Mouse (Mus musculus): Measurements from ENCODE around the gene Apbb1. TPM values are rescaled to one million over a fixed set of nuclear protein-coding genes. Genes with fewer than 3 reads are reported as not detected.

Gene Apbb1
- 54.5 and 60.1 TPM in 2 replicates for polyA plus RNA-seq (2014; fragmentation: Nextera tagmentation; extraction: Ambion mirVana)

- Histone ChIP-seq H3K27ac (replicated peaks; ENCODE audit: low read depth, low read length) (peak within 1 kb of the TSS; percentile 47; the same call in 1 of the 2 replicates), H3K9me3 (ENCODE audit: control insufficient read depth, low read length) (no peaks in the 10 kb centered on the region), H3K4me2 (ENCODE audit: low read depth, severe bottlenecking) (peak within 1 kb of the TSS; percentile 73), H3K27me3 (ENCODE audit: control insufficient read depth, insufficient read depth, low read length) (no peaks in the 10 kb centered on the region), H3K36me3 (ENCODE audit: control insufficient read depth, insufficient read depth, low read length) (no peaks in the 10 kb centered on the region), H3K4me1 (ENCODE audit: control insufficient read depth, insufficient read depth, low read length) (0 out of 2 replicates have a peak, but pooled peaks cover 9% of the 10 kb centered on the region), H3K4me3 (ENCODE audit: low read depth, low read length) (peak within 1 kb of the TSS; percentile 82), H3K9ac (ENCODE audit: low read length) (peak within 1 kb of the TSS; percentile 86)
- peak; percentile 92 for ATAC-seq (ENCODE audit: insufficient number of reproducible peaks, low FRiP score, low TSS enrichment, low read depth)
- 0% methylated on average over 44 of the region's 54 CpGs for WGBS
- peak; percentile 89 for DNase-seq (ENCODE audit: low spot score)
These were observed at the start of gene Apbb1 for GRCm38 (mm10) chr7:105581094-105581703. Gene Apbb1, minus strand, starts transcription at chr7:105581653.

DNA sequence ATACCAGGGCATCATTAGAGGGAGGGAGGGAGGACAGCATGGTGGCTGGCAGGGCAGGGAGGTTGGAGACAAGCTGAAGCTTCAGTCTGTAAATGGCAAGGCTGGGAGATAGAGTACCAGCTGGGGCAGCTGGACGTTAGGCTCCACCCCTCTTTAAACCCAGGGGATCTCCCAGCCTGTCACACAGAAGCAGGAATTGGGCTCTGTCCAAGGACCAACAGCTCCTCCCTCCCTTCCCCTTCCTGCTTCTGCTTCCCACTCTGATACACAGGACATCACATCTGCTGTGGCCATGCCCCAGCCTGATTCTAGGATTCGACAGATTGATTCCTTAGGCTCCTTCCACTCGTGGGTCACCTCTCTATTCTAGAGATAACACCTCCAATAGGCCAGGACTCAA, 47.2 kb upstream of the Apbb1 start:
- no peak overlapping the region for H3K4me2 ChIP-seq (ENCODE audit: low read depth, severe bottlenecking)
- no peak for DNase-seq (ENCODE audit: low spot score)
- no peak for ATAC-seq (ENCODE audit: insufficient number of reproducible peaks, low FRiP score, low TSS enrichment, low read depth)
- H3K9me3 ChIP-seq (ENCODE audit: control insufficient read depth, low read length) = no peaks in the 10 kb centered on the region
- no peak overlapping the region for H3K9ac ChIP-seq (ENCODE audit: low read length)
- H3K4me3 ChIP-seq (ENCODE audit: low read depth, low read length) = no peak overlapping the region
- no peaks in the 10 kb centered on the region for H3K27me3 ChIP-seq (ENCODE audit: control insufficient read depth, insufficient read depth, low read length)
- no peak overlapping the region for H3K27ac ChIP-seq (replicated peaks; ENCODE audit: low read depth, low read length)
- 38% methylated on average over 3 of the region's 3 CpGs for WGBS
- H3K4me1 ChIP-seq (ENCODE audit: control insufficient read depth, insufficient read depth, low read length) = no peaks in the 10 kb centered on the region
- no peaks in the 10 kb centered on the region; the same call in 1 of the 2 replicates for H3K36me3 ChIP-seq (ENCODE audit: control insufficient read depth, insufficient read depth, low read length)

- DNase-seq (ENCODE audit: low spot score) = no peak
- no peak for ATAC-seq (ENCODE audit: insufficient number of reproducible peaks, low FRiP score, low TSS enrichment, low read depth)
- no peak overlapping the region for H3K9ac ChIP-seq (ENCODE audit: low read length)
- no peaks in the 10 kb centered on the region for H3K27me3 ChIP-seq (ENCODE audit: control insufficient read depth, insufficient read depth, low read length)
- H3K27ac ChIP-seq (replicated peaks; ENCODE audit: low read depth, low read length) = no peak overlapping the region
- H3K36me3 ChIP-seq (ENCODE audit: control insufficient read depth, insufficient read depth, low read length) = no peaks in the 10 kb centered on the region; the same call in 1 of the 2 replicates
- H3K4me3 ChIP-seq (ENCODE audit: low read depth, low read length) = no peak overlapping the region
- no peaks in the 10 kb centered on the region for H3K9me3 ChIP-seq (ENCODE audit: control insufficient read depth, low read length)
- H3K4me1 ChIP-seq (ENCODE audit: control insufficient read depth, insufficient read depth, low read length) = no peaks in the 10 kb centered on the region
- WGBS = 85% methylated on average over 6 of the region's 6 CpGs
- H3K4me2 ChIP-seq (ENCODE audit: low read depth, severe bottlenecking) = no peak overlapping the region
These were observed 43.9 kb upstream of the Apbb1 start for GRCm38 (mm10) chr7:105625397-105625796.

GRCm38 (mm10) chr7:105621646-105622292, 40.3 kb upstream of the Apbb1 start:
- H3K27ac ChIP-seq (replicated peaks; ENCODE audit: low read depth, low read length) = no peak overlapping the region
- H3K9me3 ChIP-seq (ENCODE audit: control insufficient read depth, low read length) = no peaks in the 10 kb centered on the region
- WGBS = 81% methylated on average over 8 of the region's 8 CpGs
- H3K4me2 ChIP-seq (ENCODE audit: low read depth, severe bottlenecking) = no peak overlapping the region
- H3K4me3 ChIP-seq (ENCODE audit: low read depth, low read length) = no peak overlapping the region
- peaks cover 2% of the 10 kb centered on the region for H3K36me3 ChIP-seq (ENCODE audit: control insufficient read depth, insufficient read depth, low read length)
- DNase-seq (ENCODE audit: low spot score) (no peak), ATAC-seq (ENCODE audit: insufficient number of reproducible peaks, low FRiP score, low TSS enrichment, low read depth) (no peak)
- no peaks in the 10 kb centered on the region for H3K27me3 ChIP-seq (ENCODE audit: control insufficient read depth, insufficient read depth, low read length)
- H3K4me1 ChIP-seq (ENCODE audit: control insufficient read depth, insufficient read depth, low read length) = no peaks in the 10 kb centered on the region
- H3K9ac ChIP-seq (ENCODE audit: low read length) = no peak overlapping the region

- Histone ChIP-seq H3K4me2 (ENCODE audit: low read depth, severe bottlenecking) (no peak overlapping the region), H3K36me3 (ENCODE audit: control insufficient read depth, insufficient read depth, low read length) (peaks cover 2% of the 10 kb centered on the region), H3K4me3 (ENCODE audit: low read depth, low read length) (no peak overlapping the region), H3K9ac (ENCODE audit: low read length) (no peak overlapping the region), H3K27me3 (ENCODE audit: control insufficient read depth, insufficient read depth, low read length) (no peaks in the 10 kb centered on the region), H3K4me1 (ENCODE audit: control insufficient read depth, insufficient read depth, low read length) (no peaks in the 10 kb centered on the region), H3K27ac (replicated peaks; ENCODE audit: low read depth, low read length) (no peak overlapping the region), H3K9me3 (ENCODE audit: control insufficient read depth, low read length) (no peaks in the 10 kb centered on the region)
- no peak for ATAC-seq (ENCODE audit: insufficient number of reproducible peaks, low FRiP score, low TSS enrichment, low read depth)
- DNase-seq (ENCODE audit: low spot score) = no peak
- WGBS = 78% methylated on average over 4 of the region's 4 CpGs
These were observed 39.6 kb upstream of the Apbb1 start for GRCm38 (mm10) chr7:105621053-105621452.

GRCm38 (mm10) chr7:105619701-105620100, 38.2 kb upstream of the Apbb1 start:
- Histone ChIP-seq H3K4me2 (ENCODE audit: low read depth, severe bottlenecking) (no peak overlapping the region), H3K9me3 (ENCODE audit: control insufficient read depth, low read length) (no peaks in the 10 kb centered on the region), H3K4me1 (ENCODE audit: control insufficient read depth, insufficient read depth, low read length) (no peaks in the 10 kb centered on the region), H3K27ac (replicated peaks; ENCODE audit: low read depth, low read length) (no peak overlapping the region), H3K4me3 (ENCODE audit: low read depth, low read length) (no peak overlapping the region), H3K36me3 (ENCODE audit: control insufficient read depth, insufficient read depth, low read length) (peaks cover 2% of the 10 kb centered on the region), H3K9ac (ENCODE audit: low read length) (no peak overlapping the region), H3K27me3 (ENCODE audit: control insufficient read depth, insufficient read depth, low read length) (no peaks in the 10 kb centered on the region)
- 90% methylated on average over 3 of the region's 3 CpGs for WGBS
- no peak for ATAC-seq (ENCODE audit: insufficient number of reproducible peaks, low FRiP score, low TSS enrichment, low read depth)
- DNase-seq (ENCODE audit: low spot score) = no peak

DNA sequence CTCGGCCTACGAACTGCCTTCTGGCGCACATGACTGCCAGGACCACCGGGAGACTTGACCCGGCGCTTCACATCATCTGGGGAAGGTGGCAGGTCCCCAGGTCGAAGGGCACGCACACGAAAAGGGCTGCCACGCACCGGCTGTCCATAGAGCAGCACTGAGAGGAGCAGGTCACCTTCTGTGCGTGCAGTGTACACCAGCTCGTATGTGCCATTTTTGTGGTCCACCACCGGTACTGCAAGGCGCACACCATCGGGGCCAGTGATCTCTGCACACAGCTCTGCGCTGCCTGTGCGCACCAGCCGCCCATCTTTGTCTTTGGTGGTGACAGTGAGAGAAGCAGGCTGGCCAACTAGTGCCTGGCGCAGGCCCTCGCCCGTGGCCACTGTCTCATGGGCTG, 36.4 kb upstream of the Apbb1 start:
- H3K27me3 ChIP-seq (ENCODE audit: control insufficient read depth, insufficient read depth, low read length) = no peaks in the 10 kb centered on the region
- no peak overlapping the region for H3K4me2 ChIP-seq (ENCODE audit: low read depth, severe bottlenecking)
- H3K9ac ChIP-seq (ENCODE audit: low read length) = no peak overlapping the region
- ATAC-seq (ENCODE audit: insufficient number of reproducible peaks, low FRiP score, low TSS enrichment, low read depth) = no peak
- H3K9me3 ChIP-seq (ENCODE audit: control insufficient read depth, low read length) = no peaks in the 10 kb centered on the region
- no peak for DNase-seq (ENCODE audit: low spot score)
- no peak overlapping the region for H3K27ac ChIP-seq (replicated peaks; ENCODE audit: low read depth, low read length)
- no peak overlapping the region for H3K4me3 ChIP-seq (ENCODE audit: low read depth, low read length)
- no peaks in the 10 kb centered on the region for H3K4me1 ChIP-seq (ENCODE audit: control insufficient read depth, insufficient read depth, low read length)
- 95% methylated on average over 22 of the region's 22 CpGs for WGBS
- H3K36me3 ChIP-seq (ENCODE audit: control insufficient read depth, insufficient read depth, low read length) = peaks cover 5% of the 10 kb centered on the region

DNA sequence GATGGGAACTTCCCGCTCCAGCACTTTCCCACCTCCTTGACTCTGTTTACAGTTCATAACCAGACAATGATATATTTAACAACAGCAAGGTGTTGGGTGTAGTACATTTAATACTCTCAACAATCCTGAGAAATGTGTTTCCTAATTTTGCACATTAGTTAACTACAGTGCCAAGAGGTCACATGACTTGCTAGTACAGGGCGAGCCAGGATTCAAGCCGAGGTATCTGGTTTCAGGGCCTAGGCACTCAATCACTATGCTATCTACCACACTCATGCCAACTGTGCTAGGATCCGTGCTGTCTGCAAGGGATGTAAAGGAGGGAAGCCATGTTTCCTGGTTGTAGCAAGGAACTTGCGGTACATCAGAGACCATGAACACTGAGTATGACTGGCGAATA, 35.1 kb upstream of the Apbb1 start:
- H3K36me3 ChIP-seq (ENCODE audit: control insufficient read depth, insufficient read depth, low read length) = peaks cover 5% of the 10 kb centered on the region
- WGBS = 82% methylated on average over 6 of the region's 6 CpGs

More for the DNA sequence above, 35.1 kb upstream of the Apbb1 start:
- Histone ChIP-seq H3K27me3 (ENCODE audit: control insufficient read depth, insufficient read depth, low read length) (no peaks in the 10 kb centered on the region), H3K4me1 (ENCODE audit: control insufficient read depth, insufficient read depth, low read length) (no peaks in the 10 kb centered on the region), H3K4me3 (ENCODE audit: low read depth, low read length) (no peak overlapping the region), H3K9ac (ENCODE audit: low read length) (no peak overlapping the region), H3K27ac (replicated peaks; ENCODE audit: low read depth, low read length) (no peak overlapping the region), H3K9me3 (ENCODE audit: control insufficient read depth, low read length) (no peaks in the 10 kb centered on the region), H3K4me2 (ENCODE audit: low read depth, severe bottlenecking) (no peak overlapping the region)
- no peak for ATAC-seq (ENCODE audit: insufficient number of reproducible peaks, low FRiP score, low TSS enrichment, low read depth)
- no peak for DNase-seq (ENCODE audit: low spot score)
